Mouse (Mus musculus) megakaryocyte-erythroid progenitor cell, adult 5-6 weeks (primary cell): ENCODE data around the gene Mybphl. TPM values are rescaled to one million over a fixed set of nuclear protein-coding genes. Genes with fewer than 3 reads are reported as not detected.

Experiments
- ATAC-seq: replicated peaks from 2 replicates; pipeline ENCODE4 v1.8.0; 2016; ENCODE audit warnings: mild to moderate bottlenecking, inconsistent platforms; ENCODE audit not compliant: severe bottlenecking, poor library complexity, low FRiP score, low TSS enrichment
- total RNA-seq, 2 experiments: library from RNA; stranded (forward) in 1 of 2; stranded (reverse) in 1 of 2; fragments of 200-1000, 215-1000 nt in 1 of 2; fragments of >200 nt in 1 of 2; fragmentation: Nextera tagmentation in 1 of 2; gene quantifications; 2 replicates each; pipeline ENCODE4 v1.2.3; 2014 to 2017

The Mybphl gene
- total RNA-seq, 2 experiments from 2014 or later: not detected

GRCm38 (mm10) chr3:108367828-108368227, 3.1 kb downstream of the Mybphl start:
- no peak for ATAC-seq

GRCm38 (mm10) chr3:108368721-108369120, 4.0 kb downstream of the Mybphl start:
- peak; percentile 41 for ATAC-seq

DNA sequence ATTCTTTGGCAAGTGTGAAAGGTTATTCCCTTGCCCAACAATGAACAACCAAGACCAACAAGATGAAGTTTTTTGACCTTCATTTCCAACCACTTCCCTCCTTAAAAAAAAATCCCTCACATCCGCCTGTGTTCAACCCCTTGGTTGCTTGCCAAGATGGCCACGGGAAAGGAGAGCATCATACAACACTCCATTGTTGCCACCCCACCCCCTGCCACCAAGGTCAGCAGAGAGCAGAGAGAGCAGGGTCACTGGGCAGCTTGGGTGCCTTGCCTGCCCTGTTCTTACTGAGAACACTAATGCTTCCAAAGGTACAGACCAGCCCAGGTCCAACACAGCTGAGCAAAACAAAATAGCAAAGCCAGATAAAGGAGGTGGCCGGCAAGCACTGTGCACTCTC, 7.6 kb downstream of the Mybphl start:
- ATAC-seq: no peak

- no peak for ATAC-seq
Observed at GRCm38 (mm10) chr3:108372691-108373090, 8.0 kb downstream of the Mybphl start.

GRCm38 (mm10) chr3:108378875-108379663, 14.4 kb downstream of the Mybphl start:
- peak; percentile 12 for ATAC-seq

GRCm38 (mm10) chr3:108380695-108381094, 16.0 kb downstream of the Mybphl start:
- ATAC-seq: peak; percentile 65

DNA sequence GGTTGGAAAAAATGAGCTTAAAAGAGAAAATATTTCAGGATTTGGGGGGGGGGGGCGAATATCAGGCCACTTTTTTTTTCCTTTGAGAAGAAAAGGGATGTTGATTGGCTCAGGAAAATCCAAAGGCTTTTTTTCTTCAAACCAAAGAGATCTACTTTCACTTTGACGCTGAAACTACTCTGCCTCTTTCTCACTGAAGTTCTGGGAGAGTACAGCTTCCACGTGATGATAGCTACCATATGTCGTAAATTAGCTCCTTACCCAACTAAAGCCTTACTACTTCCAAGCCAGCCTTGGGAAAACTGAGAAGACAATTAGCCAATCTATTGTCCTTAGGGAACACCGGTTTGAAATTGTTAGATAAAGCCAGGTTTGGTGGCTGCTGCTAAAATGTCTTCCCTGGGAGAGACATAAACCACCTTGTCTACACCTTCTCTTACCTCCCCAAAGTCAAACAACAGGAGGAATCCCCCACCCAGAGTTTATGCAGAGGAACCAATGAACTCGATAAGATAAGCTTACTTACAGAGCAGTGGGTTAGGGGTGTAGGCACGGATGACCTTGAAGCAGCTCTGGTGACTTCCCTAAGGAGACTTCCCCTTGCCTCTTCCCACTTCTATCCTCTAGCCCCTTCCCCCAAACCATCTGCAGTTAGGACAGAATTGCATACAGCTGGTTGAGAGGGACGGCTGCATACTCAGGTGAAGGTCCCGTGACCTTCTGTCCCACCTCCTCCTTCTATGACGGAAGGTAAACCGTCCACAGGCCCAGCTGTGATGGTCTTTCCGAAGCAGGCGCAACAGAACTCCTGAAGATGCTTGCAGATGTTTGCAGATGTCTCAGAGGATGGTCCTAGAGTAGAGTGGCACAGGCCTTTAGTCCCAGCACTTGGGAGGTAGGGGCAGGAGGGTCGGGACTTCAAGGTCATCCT, 17.5 kb downstream of the Mybphl start:
- no peak for ATAC-seq

GRCm38 (mm10) chr3:108383485-108384354, 19.0 kb downstream of the Mybphl start, which contains the start of gene Psrc1:
Psrc1 (plus strand) TSS chr3:108383839.
- ATAC-seq: peak; percentile 74

DNA sequence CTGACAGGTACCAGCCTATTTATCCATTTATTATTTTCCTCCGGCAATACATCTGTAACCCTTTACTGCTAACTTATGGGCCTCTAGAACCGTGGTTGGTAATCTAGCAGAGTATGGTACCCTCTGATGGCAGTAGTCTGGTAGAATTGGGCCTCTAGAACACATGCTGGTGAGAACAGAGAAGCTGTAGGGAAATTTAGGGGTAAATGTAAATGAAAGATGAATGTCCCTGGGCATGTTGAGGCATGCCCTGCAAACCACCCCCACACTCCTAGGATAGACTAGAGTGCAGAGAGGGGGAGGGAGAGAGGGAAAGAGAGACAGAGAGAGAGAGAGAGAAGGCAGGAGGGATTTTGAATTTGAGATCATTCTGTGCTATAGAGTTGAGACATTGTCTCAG, 19.7 kb downstream of the Mybphl start:
- no peak for ATAC-seq

DNA sequence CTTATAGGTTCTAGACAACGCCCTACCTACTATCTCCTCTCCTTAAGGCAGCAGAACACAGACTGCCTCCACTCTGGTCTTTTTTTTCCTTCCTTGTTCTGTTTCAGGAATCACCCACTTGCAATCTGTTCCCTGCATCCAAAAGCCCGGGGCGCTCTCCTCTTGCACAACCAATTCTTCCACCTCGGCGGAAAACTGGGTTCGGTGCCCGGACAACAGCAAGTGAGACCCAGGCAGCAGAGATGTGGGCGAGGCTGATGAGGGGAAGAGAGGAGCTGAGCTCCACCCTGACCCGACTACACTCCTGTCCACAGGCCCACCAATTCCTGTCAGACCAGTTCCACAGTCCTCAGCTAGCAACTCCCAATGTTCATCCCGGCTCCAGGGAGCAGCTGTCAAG, 21.5 kb downstream of the Mybphl start:
- ATAC-seq: no peak

DNA sequence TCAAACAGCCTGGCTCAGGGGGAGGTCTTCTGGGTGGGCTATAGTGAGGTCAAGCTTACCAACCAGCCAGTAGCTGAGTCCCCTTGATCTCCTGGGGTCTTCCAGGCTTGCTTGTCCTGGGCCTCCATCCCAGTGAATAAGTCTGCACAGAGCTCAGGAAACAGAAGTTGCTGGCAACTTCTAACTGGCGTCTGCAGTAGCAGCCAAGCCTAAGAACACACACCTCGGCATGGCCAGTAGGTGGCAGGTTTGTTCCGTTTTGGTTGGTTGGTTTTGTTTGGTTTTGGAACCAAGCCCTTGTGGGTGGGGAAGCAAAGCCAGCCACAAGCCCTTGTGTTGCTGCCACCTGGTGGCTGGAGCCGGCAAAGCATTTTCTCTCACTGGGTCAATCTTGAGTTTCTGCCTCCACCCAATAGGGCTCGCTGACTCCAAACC, 24.4 kb downstream of the Mybphl start:
- ATAC-seq: peak; percentile 86

DNA sequence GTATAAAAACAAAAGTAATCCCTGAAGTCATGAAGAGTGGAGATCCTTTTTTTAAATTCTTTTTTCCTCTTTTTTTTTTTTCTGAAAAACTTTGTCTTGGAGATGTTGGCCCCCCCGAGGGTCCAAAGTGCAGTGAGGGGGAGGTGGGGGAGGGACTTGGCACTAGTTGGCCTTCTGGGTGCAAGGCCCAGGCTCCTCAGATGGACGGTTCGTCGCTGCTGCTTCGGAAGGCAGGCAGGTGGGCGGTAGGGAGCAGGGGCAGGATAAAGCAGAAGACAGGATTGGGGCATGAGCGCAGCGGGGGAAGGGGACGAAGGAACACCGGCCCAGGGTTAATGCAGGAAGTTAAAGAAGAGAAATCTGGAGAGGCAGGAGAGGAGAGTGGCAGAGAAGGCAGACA, 27.6 kb downstream of the Mybphl start:
- no peak for ATAC-seq

GRCm38 (mm10) chr3:108392793-108393192, 28.1 kb downstream of the Mybphl start:
- no peak for ATAC-seq

GRCm38 (mm10) chr3:108398281-108398680, 33.6 kb downstream of the Mybphl start:
- no peak for ATAC-seq

DNA sequence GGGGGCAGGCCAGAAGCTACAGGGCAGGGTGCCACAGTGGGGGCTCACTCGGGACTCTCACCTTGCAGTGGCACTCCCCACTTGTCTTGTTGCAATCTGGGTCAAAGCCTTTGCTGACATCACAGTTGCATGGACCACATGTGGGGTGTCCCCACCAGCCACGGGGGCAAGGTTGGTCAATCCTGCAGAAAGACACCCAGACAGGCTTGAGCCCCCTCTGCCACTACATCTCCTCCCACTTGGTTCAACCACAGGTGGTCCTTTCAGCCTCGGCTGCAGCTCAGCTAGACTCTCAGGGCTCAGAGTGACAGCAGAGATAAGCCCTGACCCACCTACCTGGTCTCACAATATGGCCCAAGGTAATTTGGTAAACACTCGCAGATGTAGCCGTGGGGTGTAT, 35.7 kb downstream of the Mybphl start:
- ATAC-seq: no peak

GRCm38 (mm10) chr3:108401692-108402527, 37.2 kb downstream of the Mybphl start:
- ATAC-seq: peak; percentile 94

DNA sequence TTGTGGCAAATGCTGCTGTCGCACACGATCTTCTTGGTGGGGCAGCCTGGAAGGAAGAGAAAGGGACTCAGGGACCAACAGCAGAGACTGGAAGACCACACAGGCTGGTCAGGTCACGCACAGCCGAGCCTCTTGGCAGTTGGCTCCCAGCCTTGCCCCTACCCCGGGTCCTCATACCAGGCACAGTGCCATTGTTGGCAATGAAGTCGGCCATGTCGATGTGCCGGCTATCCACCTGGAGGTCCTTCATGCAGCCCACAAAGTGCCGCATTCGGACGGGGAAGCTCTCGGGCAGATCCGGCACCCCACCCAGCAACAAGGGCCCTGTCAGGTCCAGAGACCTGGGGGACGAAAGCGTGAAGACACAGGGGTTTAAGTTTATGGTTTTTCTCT, 37.8 kb downstream of the Mybphl start:
- no peak for ATAC-seq

- ATAC-seq: no peak
Observed at GRCm38 (mm10) chr3:108405536-108406305, 41.0 kb downstream of the Mybphl start.
